Mouse (Mus musculus) adrenal gland, postnatal 36 days (tissue): ENCODE results near the gene Nr4a2. TPM values are rescaled to one million over a fixed set of nuclear protein-coding genes. Genes with fewer than 3 reads are reported as not detected.

Experiments
- DNase-seq, 2 experiments: peaks; one replicate each; pipeline ENCODE4 v3.0.0; 2021; ENCODE audit warnings: mixed read lengths in 1 of 2
- long read RNA-seq, 2 experiments: library from polyadenylated mRNA; stranded (forward); transcript quantifications; one replicate each; pipeline ENCODE4 v2.0.0; 2021; ENCODE audit warnings: borderline sequencing depth in 2 of 2
- total RNA-seq, 2 experiments: library from RNA; stranded (reverse); gene quantifications; 2 replicates each; pipeline ENCODE4 v1.2.3; 2021

Nr4a2 gene
- total RNA-seq, result 10 to 100 TPM; 39.1 to 74.4 TPM
- long read RNA-seq, experiment 1, partial matches to known transcripts, result 6 of 13 reads
- long read RNA-seq, experiment 1, other reads (novel, unspliced or antisense), result 4 of 13 reads
- long read RNA-seq, experiment 2, partial matches to known transcripts, result 0 of 1 reads
- long read RNA-seq, experiment 2, other reads (novel, unspliced or antisense), result 1 of 1 reads

GRCm38 (mm10) chr2:57123991-57124840, at the start of gene Nr4a2:
Nr4a2 (minus strand) TSS chr2:57124003.
- peak; percentile 92 to 94 for DNase-seq

DNA sequence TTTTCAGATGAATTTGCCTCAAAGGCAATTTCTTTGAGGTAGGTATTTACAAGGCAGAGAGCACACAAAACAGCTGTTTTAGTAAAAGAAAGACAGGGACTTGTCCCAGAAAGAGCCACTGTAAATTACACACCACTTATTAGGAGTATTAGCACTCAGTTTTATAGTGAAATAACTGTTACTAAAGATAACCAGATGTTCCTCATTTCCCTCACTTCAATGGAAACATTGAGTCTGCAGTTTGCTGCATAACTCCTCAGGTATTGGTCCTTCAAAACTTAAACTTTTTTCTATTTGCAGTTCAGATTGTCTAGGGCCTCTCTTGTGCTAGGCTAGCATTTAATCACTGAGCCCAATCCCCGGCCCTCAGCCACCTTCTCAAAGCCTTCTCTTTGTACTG, 41.6 kb upstream of the Nr4a2 start:
- no peak for DNase-seq

DNA sequence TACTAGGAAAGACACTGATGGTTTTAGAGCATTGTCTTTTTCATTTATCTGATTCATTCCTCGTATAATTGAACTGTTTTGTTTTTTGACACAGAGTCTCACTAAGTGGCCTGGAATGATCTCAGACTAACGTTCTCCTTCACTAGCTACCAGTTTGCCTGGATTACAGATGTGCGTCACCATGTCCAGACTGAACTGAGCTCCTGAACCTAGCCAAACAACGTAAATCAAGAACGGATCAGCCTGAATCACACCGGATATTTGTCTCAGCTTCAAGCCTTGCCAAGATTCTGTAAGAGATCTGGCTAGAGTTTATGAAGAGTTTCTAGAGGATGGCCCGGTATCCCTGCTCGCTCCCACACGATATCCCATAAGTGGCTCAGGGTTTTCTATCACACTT, 33.0 kb upstream of the Nr4a2 start:
- DNase-seq, result peak; percentile 33 to 45

- DNase-seq, result no peak
These were observed 26.0 kb upstream of the Nr4a2 start for GRCm38 (mm10) chr2:57149796-57150195.

DNA sequence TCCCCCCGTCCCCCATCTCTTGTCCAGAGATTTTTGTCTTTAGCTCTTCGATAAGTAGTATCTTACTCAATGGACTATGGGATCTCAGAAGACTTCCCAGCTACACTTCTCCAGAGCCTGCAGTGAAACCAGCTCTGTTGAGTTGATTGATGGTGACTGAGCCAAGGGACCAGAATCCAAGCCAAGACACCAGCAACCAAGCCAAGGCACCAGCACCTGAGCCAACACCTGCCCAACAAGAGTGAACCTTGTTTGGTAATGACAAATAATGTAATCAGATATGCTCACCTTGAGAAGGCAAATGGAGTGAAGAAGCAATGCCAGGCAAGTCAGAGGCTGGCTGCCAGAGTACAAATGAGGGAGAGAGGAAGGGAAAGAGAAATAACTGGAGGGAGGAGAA, 24.4 kb upstream of the Nr4a2 start:
- DNase-seq, result no peak

DNA sequence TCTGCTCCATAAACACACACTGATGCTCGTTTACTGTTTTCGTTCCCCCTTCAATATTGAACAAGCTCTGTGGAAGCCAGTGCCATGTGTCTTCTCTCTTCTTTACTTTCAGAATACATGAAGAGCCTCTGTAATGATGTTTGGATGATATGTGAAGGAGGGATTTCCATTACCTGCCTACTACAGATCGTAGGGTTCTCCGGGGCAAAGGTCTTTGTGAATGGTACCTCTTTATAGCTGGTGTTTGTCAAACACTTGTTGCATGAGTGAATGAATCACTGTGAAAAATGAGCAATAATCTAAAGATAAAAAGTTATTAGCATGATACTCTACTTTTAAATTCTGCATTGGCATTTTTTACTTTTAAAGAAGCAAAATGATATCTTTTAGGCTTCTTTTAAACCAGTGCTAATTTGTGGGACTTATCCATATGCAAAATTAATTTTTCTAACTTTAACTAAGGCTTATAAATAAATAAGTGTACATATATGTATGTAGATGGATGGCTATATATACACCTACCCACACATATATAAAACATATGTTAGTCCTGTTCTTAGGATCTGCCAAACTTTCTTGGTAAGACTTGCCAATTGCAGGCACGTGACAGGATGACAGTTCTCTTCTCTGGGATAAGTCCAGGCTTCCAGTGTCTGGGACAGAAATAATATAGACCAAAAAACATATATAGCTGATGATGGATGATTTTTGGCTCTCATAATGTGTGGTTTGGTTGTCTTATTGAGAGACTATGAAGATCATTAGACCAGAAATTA, 22.0 kb upstream of the Nr4a2 start:
- DNase-seq, result no peak

GRCm38 (mm10) chr2:57138594-57138993, 14.8 kb upstream of the Nr4a2 start:
- DNase-seq, result no peak

- no peak for DNase-seq
These were observed 3.7 kb upstream of the Nr4a2 start for GRCm38 (mm10) chr2:57127461-57127860.

GRCm38 (mm10) chr2:57125891-57126290, 2.1 kb upstream of the Nr4a2 start:
- DNase-seq, result no peak

DNA sequence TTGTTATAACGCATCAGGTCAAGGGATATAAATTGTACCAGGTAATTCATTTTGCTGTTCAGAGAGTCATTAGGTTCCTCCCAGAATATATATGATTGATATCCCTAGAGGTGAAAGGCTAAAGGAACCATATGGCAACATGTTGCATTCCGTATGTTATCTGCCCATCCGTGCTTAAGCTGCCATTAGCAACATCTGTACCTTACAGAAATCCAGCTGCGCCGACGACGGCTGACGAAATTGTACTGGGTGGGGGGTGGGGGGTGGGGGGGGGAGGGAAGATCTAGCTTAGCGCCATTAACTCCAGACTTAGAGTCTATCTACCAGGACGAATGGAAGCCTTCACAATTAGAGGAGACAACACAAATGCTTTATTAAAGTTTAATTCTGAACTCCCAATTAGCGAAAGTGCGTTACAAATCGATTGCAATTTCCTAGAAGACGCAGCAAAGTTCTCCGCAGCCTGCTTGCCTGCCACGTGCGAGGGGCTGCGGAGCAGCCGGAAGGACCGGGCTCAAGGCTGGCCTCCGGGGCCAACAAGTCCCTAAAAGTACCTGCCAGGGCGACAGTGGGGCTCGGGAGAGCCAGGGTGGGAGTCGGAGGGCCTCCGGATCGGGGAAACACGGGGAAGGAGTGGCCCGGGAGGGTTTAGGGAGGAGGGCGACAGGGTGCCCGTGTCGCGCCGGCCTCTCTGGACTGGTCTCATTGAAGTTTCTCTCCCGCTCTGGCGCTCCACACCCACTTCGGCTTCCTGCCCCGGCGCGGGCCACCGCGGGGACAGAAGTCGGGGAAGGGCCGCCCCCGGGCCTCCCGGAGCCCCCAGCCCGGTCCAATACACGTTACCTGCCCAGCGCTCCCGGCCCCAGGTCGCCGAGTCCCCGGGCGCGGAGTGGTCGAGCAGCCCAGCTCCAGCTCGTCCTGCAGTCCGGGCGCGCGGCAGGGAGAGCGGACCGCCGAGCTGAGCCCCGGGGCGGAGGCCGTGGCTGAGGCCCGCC, 520 bp downstream of the Nr4a2 start:
- DNase-seq, result peak; percentile 66 to 71

- no peak for DNase-seq
These were observed 2.7 kb downstream of the Nr4a2 start for GRCm38 (mm10) chr2:57121110-57121509.

GRCm38 (mm10) chr2:57117201-57117951, 6.4 kb downstream of the Nr4a2 start:
- DNase-seq, result peak; percentile 59 to 79

- peak; percentile 87 to 92 for DNase-seq
These were observed 7.2 kb downstream of the Nr4a2 start for GRCm38 (mm10) chr2:57116366-57117200.

DNA sequence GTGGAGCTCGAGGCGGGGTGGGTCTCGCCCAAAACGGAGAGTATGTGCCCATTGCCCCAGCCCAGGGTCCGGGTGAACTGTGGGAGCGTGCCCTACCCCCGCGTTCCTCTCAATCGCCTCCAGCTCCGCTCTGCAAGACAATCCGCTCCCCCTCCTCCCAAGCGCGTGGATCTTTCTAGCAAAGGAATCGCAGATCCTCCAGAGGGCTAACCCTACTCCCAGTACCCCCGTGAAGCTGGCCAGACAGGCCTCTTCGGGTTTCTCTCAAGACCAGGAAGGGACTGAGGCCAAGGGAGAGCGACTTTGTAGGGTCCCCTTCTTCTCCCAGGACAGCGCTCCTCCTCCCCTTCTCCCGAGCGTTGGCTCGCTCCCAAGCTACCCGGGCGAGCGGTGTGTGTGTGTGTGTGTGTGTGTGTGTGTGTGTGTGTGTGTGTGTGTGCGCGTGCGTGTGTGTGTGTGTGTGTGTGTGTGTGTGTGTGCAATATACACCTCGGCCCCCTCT, 7.9 kb downstream of the Nr4a2 start:
- DNase-seq, result peak; percentile 60 to 65

DNA sequence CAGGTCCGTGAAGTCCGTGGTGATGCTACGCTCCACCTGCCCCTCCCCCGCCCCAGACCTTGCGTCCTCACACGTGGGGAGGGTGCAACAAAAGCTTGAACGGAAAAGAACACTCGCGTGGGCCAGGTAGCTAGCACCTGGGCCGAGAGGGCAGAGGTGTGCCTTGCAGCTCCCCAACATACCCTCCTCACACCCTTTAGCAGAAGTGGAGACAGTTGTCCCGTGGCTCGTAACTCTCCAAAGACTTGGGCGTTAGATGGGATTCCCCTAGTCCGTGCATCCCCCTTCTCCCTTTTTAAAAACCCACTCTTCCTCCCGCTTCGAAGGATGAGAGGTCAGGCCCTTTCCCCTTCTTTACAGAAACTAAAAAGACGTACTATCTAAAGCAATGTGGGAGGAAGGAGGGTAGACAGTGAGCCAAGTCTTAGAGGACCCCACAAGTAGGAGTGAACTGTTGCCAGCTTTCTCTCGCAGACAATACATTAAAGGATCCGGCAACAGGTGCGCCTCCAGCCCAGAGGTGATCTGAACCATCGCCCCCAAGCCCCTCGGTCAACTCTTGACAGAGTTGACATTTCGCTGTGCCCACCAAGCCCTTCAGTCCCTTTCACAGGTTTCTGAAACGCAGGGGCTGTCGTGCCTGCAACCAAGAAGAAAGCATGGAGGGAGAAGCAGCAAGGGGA, 8.5 kb downstream of the Nr4a2 start:
- no peak for DNase-seq

GRCm38 (mm10) chr2:57114211-57115151, 9.3 kb downstream of the Nr4a2 start:
- peak; percentile 90 for DNase-seq

- DNase-seq, result no peak
These were observed 10.4 kb downstream of the Nr4a2 start for GRCm38 (mm10) chr2:57113431-57113830.

DNA sequence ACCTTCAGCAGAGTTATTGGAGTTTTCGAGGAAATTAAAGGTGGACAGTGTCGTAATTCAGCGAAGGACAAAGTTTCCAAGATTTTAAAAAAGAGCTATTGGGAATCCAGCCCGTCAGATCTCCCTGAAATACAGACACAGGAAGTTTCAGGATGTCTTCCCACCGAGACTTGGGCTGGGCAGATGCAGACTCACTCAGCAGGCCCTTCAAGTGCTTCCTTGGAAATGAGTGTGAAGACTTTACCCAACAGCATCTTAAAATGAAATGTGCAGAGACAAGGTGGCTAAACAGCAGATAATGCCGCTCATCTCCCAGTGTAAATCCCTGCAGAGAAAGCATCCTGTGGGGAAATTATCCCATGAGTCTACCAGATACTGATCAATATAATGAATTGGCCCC, 10.9 kb downstream of the Nr4a2 start:
- DNase-seq, result no peak
